Mouse (Mus musculus) inflammation-experienced regulatory T-cells, adult 6 months (primary cell): ENCODE results near the gene Cpe. TPM values are rescaled to one million over a fixed set of nuclear protein-coding genes. Genes with fewer than 3 reads are reported as not detected.

Source experiments
- polyA plus RNA-seq, 3 experiments: library from polyadenylated mRNA; unstranded; fragments of 100-300 nt; shearing (Covaris generic); gene quantifications; one replicate each; pipeline ENCODE4 v1.2.1; 2017

Cpe gene
- polyA plus RNA-seq, 3 experiments from 2014 or later: 1.4 to 2.8 (median 1.6) TPM

Other genes starting within 250 kb of the Cpe start
- 10 to 100 TPM; 54.9 to 71.7 (median 56.8) TPM for gene Msmo1, start 40.7 kb upstream of the Cpe start, polyA plus RNA-seq
- 1 to 10 TPM; 4.5 to 7.6 (median 6.8) TPM for gene Klhl2, start 157.0 kb upstream of the Cpe start, polyA plus RNA-seq